In genomic region chr11:11830884-11831495, GRCm38 (mm10) we compare ENCODE assay signal across 11 mouse cellular contexts. TPM values are rescaled to one million over a fixed set of nuclear protein-coding genes. Genes with fewer than 3 reads are reported as not detected.
DNase-seq lines count a peak whose midpoint lies in the region; ATAC-seq lines count a peak whose summit lies in the region.
"Had no signal": no experiment of that assay in that cellular context is flagged by ENCODE, and none has a peak within 500 bp of the region (broad histone marks: within the 10 kb centered on the region; RNA-seq: fewer than 3 reads in every experiment).

No protein-coding gene starts in this region.

- peak overlapping the region; percentile 57 for H3K9ac ChIP-seq in heart, embryonic 14.5 days (ENCODE audit: low read length)
- H3K9ac ChIP-seq in midbrain, embryonic 16.5 days (ENCODE audit: low read depth, low read length): no peak overlapping the region
- no peak overlapping the region for H3K9ac ChIP-seq in limb, embryonic 12.5 days (replicated peaks)

- no peaks in the 10 kb centered on the region for H3K27me3 ChIP-seq in heart, embryonic 14.5 days (ENCODE audit: control insufficient read depth, insufficient read depth, low read length)
- H3K27me3 ChIP-seq in midbrain, embryonic 10.5 days (ENCODE audit: low read depth, poor library complexity, severe bottlenecking): no peaks in the 10 kb centered on the region; the same call in none of the 2 replicates
- no peaks in the 10 kb centered on the region for H3K27me3 ChIP-seq in midbrain, embryonic 16.5 days (ENCODE audit: control insufficient read depth, insufficient read depth, low read depth, low read length)
- no peaks in the 10 kb centered on the region for H3K27me3 ChIP-seq in limb, embryonic 12.5 days
- H3K27me3 ChIP-seq: CH12.LX had no signal

- 27% methylated on average over 12 of the region's 12 CpGs for WGBS in heart, embryonic 14.5 days
- 41% methylated on average over 12 of the region's 12 CpGs for WGBS in midbrain, embryonic 10.5 days
- 38% methylated on average over 12 of the region's 12 CpGs for WGBS in midbrain, embryonic 16.5 days
- WGBS in limb, embryonic 12.5 days: 17% methylated on average over 12 of the region's 12 CpGs

- peak overlapping the region; percentile 88 to 92 for H3K27ac ChIP-seq in heart, embryonic 14.5 days (replicated peaks in 1 of 2; ENCODE audit: control insufficient read depth in 1 of 2, insufficient read depth in 1 of 2, low read depth in 2 of 2, low read length in 2 of 2)
- H3K27ac ChIP-seq in midbrain, embryonic 10.5 days (replicated peaks): peak overlapping the region; percentile 83
- no peak overlapping the region for H3K27ac ChIP-seq in midbrain, embryonic 16.5 days (ENCODE audit: low read length)
- H3K27ac ChIP-seq in limb, embryonic 12.5 days: peak overlapping the region; percentile 98

- ATAC-seq in heart, embryonic 14.5 days (ENCODE audit: insufficient number of reproducible peaks, insufficient read depth, low FRiP score, low read depth): no peak
- no peak for ATAC-seq in midbrain, embryonic 16.5 days
- no peak for ATAC-seq in limb, embryonic 12.5 days (ENCODE audit: insufficient number of reproducible peaks, insufficient read depth, low FRiP score, low TSS enrichment, low read depth)

- peaks cover 42 to 72% of the 10 kb centered on the region in 2 experiments for H3K4me1 ChIP-seq in heart, embryonic 14.5 days (ENCODE audit: control insufficient read depth in 2 of 2, insufficient read depth in 2 of 2, low read length in 2 of 2)
- H3K4me1 ChIP-seq in midbrain, embryonic 10.5 days: peaks cover 79% of the 10 kb centered on the region
- 0 out of 2 replicates have a peak, but pooled peaks cover 2% of the 10 kb centered on the region for H3K4me1 ChIP-seq in midbrain, embryonic 16.5 days (ENCODE audit: control insufficient read depth, insufficient read depth, low read length)
- peaks cover 69% of the 10 kb centered on the region for H3K4me1 ChIP-seq in limb, embryonic 12.5 days (replicated peaks)

- H3K9me3 ChIP-seq in heart, embryonic 14.5 days (ENCODE audit: control insufficient read depth, low read length): no peaks in the 10 kb centered on the region
- H3K9me3 ChIP-seq in midbrain, embryonic 10.5 days (replicated peaks): no peaks in the 10 kb centered on the region
- H3K9me3 ChIP-seq in midbrain, embryonic 16.5 days (replicated peaks; ENCODE audit: control insufficient read depth, low read length, poor library complexity, severe bottlenecking): no peaks in the 10 kb centered on the region
- H3K9me3 ChIP-seq in limb, embryonic 12.5 days: no peaks in the 10 kb centered on the region

- H3K36me3 ChIP-seq in heart, embryonic 14.5 days (ENCODE audit: control insufficient read depth, insufficient read depth, low read length): no peaks in the 10 kb centered on the region
- H3K36me3 ChIP-seq in midbrain, embryonic 10.5 days: no peaks in the 10 kb centered on the region
- no peaks in the 10 kb centered on the region for H3K36me3 ChIP-seq in midbrain, embryonic 16.5 days (ENCODE audit: control insufficient read depth, insufficient read depth, low read length)
- H3K36me3 ChIP-seq in limb, embryonic 12.5 days: no peaks in the 10 kb centered on the region

- H3K4me2 ChIP-seq in heart, embryonic 14.5 days (ENCODE audit: low read length): no peak overlapping the region
- no peak overlapping the region for H3K4me2 ChIP-seq in midbrain, embryonic 16.5 days (ENCODE audit: low read length)
- H3K4me2 ChIP-seq in limb, embryonic 12.5 days: peak overlapping the region; percentile 2; the same call in 1 of the 2 replicates

- no peak for DNase-seq in heart, postnatal 4 days
- DNase-seq in midbrain, embryonic 10.5 days (ENCODE audit: low spot score): no peak
- no peak for DNase-seq in layer of hippocampus, postnatal 10 days (ENCODE audit: low spot score in 2 of 2)
- no peak for DNase-seq in urinary bladder, postnatal 10 days (ENCODE audit: low spot score)
- DNase-seq in layer of hippocampus, adult 9-10 months (ENCODE audit: low spot score): no peak
- DNase-seq: cerebellum, postnatal 25 days; lung, postnatal 4 days had no signal

- H3K4me3 ChIP-seq in heart, embryonic 14.5 days (ENCODE audit: control insufficient read depth in 1 of 2, insufficient read depth in 1 of 2, low read depth in 1 of 2, low read length in 2 of 2): no peak overlapping the region
- H3K4me3 ChIP-seq in midbrain, embryonic 10.5 days: no peak overlapping the region
- H3K4me3 ChIP-seq in midbrain, embryonic 16.5 days (ENCODE audit: low read depth, low read length): no peak overlapping the region
- no peak overlapping the region for H3K4me3 ChIP-seq in limb, embryonic 12.5 days (replicated peaks)

RNA-seq across cellular contexts. Expression of gene Fignl1, which starts 22.2 kb away (rescaled TPM):
- polyA plus RNA-seq in heart, embryonic 14.5 days (2014; fragmentation: Nextera tagmentation; extraction: Ambion mirVana): 49.6 and 53.8 TPM in 2 replicates
- total RNA-seq in heart, postnatal 4 days (2021): 10 to 100 TPM; 18.7 to 19.9 TPM
- 103 and 112 TPM in 2 replicates for polyA plus RNA-seq in midbrain, embryonic 10.5 days (2016; fragmentation: Nextera tagmentation; extraction: Ambion mirVana)
- 7.1 and 8.7 TPM in 2 replicates for polyA plus RNA-seq in midbrain, embryonic 16.5 days (2015; fragmentation: Nextera tagmentation; extraction: Ambion mirVana)
- 74.5 and 78.1 TPM in 2 replicates for polyA plus RNA-seq in limb, embryonic 12.5 days (2016; fragmentation: Nextera tagmentation; extraction: Ambion mirVana)
- total RNA-seq in layer of hippocampus, postnatal 10 days (2021): 1 to 10 TPM; 2.1 to 2.9 TPM
